Mouse (Mus musculus) heart, embryonic 13.5 days (tissue): ENCODE measurements around the gene Cdk5rap1. TPM values are rescaled to one million over a fixed set of nuclear protein-coding genes. Genes with fewer than 3 reads are reported as not detected.

ENCODE experiments used
- ATAC-seq: fragments of 200-750 bp; cut with Nextera tagmentation; 2 replicates; pipeline ENCODE4 v1.8.0; 2017; ENCODE audit warnings: moderate TSS enrichment; ENCODE audit not compliant: insufficient number of reproducible peaks, low FRiP score, low TSS enrichment; ENCODE audit errors: extremely low read depth
- H3K27ac ChIP-seq: fragments of 300-500 bp; sonication (generic); replicated peaks from 2 replicates; pipeline ENCODE4 v1.5.1; 2015; ENCODE audit warnings: moderate library complexity, mild to moderate bottlenecking, inconsistent platforms
- H3K27me3 ChIP-seq: fragments of 300-500 bp; sonication (generic); replicated peaks from 2 replicates; pipeline ENCODE4 v1.6.1; 2015; ENCODE audit warnings: mild to moderate bottlenecking, inconsistent platforms
- H3K36me3 ChIP-seq: fragments of 300-500 bp; sonication (generic); 2 replicates; pipeline ENCODE4 v1.6.1; 2015; ENCODE audit warnings: mild to moderate bottlenecking, inconsistent platforms
- H3K4me1 ChIP-seq: fragments of 300-500 bp; sonication (generic); 2 replicates; pipeline ENCODE4 v1.6.1; 2015; ENCODE audit warnings: inconsistent platforms
- H3K4me2 ChIP-seq: fragments of 300-500 bp; sonication (generic); 2 replicates; pipeline ENCODE4 v1.6.1; 2015; ENCODE audit warnings: inconsistent platforms, mild to moderate bottlenecking, moderate library complexity
- H3K4me3 ChIP-seq: fragments of 300-500 bp; sonication (generic); 2 replicates; pipeline ENCODE4 v1.5.1; 2015; ENCODE audit warnings: moderate library complexity, mild to moderate bottlenecking, inconsistent platforms
- H3K9ac ChIP-seq: fragments of 300-500 bp; sonication (generic); 2 replicates; pipeline ENCODE4 v1.6.1; 2015; ENCODE audit warnings: inconsistent platforms, mild to moderate bottlenecking, moderate library complexity
- H3K9me3 ChIP-seq: fragments of 300-500 bp; sonication (generic); 2 replicates; pipeline ENCODE4 v1.6.1; 2016; ENCODE audit warnings: inconsistent platforms
- WGBS: fragments of 180-500 bp; shearing (Covaris S2); methylation state at CpG from one replicate; pipeline ENCODE4 v1.1.7; 2015; ENCODE audit warnings: mixed read lengths; 5-methylcytosine and 5-hydroxymethylcytosine counted together
- polyA plus RNA-seq: library from polyadenylated mRNA; unstranded; fragments of >200 nt; fragmentation: Nextera tagmentation; extraction: Ambion mirVana; gene quantifications from 2 replicates; pipeline ENCODE4 v1.2.1, GENCODE M21; 2015

The Cdk5rap1 gene
- 13.2 and 15.7 TPM in 2 replicates for polyA plus RNA-seq

DNA sequence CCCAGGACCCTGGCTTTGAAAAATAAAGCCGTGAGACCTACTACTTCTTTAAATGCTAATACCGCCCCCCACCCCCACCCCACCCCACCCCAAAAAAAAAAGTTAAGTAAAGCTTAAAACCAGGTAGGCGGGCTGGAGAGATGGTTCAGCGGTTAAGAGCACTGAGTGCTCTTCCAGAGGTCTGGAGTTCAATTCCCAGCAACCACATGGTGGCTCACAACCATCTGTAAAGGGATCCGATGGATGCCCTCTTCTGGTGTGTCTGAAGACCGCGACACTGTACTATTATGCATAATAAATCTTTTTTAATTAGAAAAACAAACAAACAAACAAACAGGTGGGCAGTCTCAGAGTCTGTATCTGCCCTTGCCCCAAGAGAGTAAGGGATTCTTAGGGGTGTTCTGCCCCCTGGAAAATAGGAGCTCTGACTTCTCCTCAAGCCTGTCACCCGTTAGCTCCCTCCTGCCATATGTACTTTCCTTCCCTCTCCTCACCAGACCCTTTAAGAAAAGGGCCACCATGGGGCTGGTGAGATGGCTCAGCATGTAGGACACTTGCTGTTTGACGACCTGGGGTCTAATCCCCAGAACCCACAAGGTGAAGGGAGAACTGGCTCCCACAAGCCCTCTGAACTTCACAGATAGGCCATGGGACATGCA is at the start of gene Cdk5rap1:
TSS of gene Cdk5rap1 (minus strand) at position 169 of the 659 bp plus-strand sequence.
- peak within 1 kb of the TSS; percentile 98 for H3K9ac ChIP-seq

DNA sequence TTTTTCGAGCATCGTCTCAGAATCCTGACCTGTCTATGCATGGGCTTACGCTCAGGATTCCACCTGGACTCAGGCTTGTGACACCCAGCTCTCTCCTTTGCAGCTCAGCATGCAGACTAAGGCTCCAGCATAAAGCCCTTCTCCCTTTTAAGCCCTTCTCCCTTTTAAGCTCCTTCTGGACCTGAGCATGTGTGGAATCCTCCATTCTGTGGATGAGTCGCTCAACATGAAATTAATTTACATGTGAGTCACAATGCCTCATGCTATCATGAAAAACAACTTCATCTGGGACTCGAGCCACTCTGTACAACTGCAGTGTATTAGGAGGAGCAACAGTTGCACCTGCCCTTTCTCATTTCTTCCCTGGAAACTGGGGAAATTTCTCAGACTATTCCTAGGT is 49.4 kb upstream of the Cdk5rap1 start:
- no peaks in the 10 kb centered on the region for H3K36me3 ChIP-seq
- H3K4me3 ChIP-seq: no peak overlapping the region
- H3K9ac ChIP-seq: no peak overlapping the region
- peaks cover 3% of the 10 kb centered on the region; the same call in 1 of the 2 replicates for H3K9me3 ChIP-seq
- H3K4me1 ChIP-seq: peaks cover 13% of the 10 kb centered on the region; the same call in 1 of the 2 replicates
- H3K27me3 ChIP-seq: no peaks in the 10 kb centered on the region
- ATAC-seq: no peak
- 68% methylated on average over 5 of the region's 5 CpGs for WGBS
- no peak overlapping the region for H3K27ac ChIP-seq
- no peak overlapping the region for H3K4me2 ChIP-seq

More for the DNA sequence above, at the start of gene Cdk5rap1:
- ATAC-seq: no peak
- H3K27me3 ChIP-seq: no peaks in the 10 kb centered on the region
- WGBS: 13% methylated on average over 9 of the region's 9 CpGs
- peak within 1 kb of the TSS; percentile 96 for H3K27ac ChIP-seq
- H3K9me3 ChIP-seq: no peaks in the 10 kb centered on the region
- H3K4me1 ChIP-seq: peaks cover 24% of the 10 kb centered on the region
- H3K4me3 ChIP-seq: peak within 1 kb of the TSS; percentile 91
- H3K36me3 ChIP-seq: peaks cover 53% of the 10 kb centered on the region
- H3K4me2 ChIP-seq: peak within 1 kb of the TSS; percentile 85

DNA sequence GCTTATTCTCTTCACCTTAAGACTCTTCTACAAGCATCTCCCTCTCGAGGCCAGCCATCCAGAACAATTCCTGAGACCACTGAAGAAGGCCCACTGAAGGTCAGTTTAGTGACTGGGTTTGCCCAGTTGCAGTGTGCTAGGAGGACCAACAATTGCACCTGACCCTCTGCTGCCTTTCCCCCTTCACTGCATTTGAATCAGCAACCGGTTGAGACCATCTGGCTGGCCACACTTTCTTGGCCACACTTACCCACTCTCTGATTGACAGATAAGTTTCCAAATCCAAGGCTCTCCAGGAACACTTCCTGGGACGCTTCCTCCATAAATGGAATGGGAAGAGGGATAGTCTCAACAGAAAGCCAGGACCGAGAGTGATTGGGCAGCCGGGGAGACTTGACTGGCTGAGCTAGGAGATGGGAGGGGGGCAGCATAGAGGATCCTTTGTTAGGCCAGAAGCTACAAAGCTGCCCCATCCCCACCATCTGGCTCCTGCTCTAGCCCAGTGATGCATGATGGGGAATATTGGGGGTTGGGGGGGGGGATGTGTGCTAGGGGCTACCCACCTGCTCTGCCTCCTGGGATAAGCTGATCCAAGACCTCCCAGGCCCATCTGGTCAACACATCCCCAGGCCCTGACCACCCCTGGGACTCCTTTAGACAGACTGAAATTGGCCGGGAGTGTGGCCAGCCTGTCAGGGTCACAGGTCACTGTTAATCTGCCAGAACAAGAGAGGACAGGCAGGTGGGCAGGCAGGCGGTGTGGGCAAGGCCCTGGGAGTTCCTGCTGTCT is 48.3 kb upstream of the Cdk5rap1 start:
- Histone ChIP-seq H3K4me3 (no peak overlapping the region), H3K27me3 (no peaks in the 10 kb centered on the region), H3K27ac (no peak overlapping the region), H3K9ac (no peak overlapping the region), H3K4me1 (peaks cover 3% of the 10 kb centered on the region; the same call in 1 of the 2 replicates), H3K4me2 (no peak overlapping the region), H3K36me3 (no peaks in the 10 kb centered on the region), H3K9me3 (peaks cover 3% of the 10 kb centered on the region; the same call in 1 of the 2 replicates)
- ATAC-seq: no peak
- 48% methylated on average over 7 of the region's 7 CpGs for WGBS

DNA sequence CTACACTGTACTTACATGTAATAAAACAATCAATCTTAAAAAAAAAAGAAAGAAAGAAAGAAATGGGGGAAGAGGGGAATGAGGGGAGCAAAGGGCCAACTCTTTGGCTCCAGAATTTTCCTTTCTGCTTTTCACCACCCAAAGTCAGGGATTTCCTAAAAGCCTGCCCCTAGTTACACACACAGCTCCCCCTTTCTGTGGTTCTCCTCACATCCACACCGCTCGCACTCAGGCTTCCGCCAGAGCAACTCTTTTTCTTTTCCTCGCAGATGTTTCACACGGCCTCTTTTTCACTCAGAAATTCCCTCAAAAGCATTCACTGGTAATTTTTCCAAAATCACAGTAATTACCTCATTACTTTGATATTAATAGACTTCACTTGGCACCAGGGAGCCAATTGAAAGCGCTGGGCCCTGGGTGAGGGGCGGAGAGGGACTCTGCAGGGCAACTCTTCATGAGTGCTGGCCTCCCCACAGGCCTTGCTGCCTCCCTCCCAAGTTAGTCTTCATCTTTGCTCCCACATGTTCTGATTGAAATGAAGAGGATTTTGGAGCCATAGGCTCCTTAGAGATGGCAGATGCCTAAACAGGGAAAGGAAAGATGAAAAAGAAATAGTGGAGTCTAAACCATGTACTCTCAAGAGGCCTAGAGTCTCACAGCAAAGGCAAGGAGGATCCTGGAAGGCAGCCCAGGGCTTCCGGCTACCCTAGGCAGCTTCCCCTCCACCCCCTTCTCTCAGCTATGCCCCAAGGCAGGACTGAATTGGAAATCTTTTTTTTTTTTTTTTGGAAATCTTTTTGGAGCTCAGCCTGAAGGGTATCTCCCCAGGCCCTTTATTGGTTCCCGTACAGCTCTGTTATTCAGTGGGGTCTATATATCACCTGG is 47.1 kb upstream of the Cdk5rap1 start:
- Histone ChIP-seq H3K9ac (0 out of 2 replicates have a peak overlapping the region, but pooled peaks have one; percentile 6), H3K4me3 (no peak overlapping the region), H3K9me3 (no peaks in the 10 kb centered on the region), H3K36me3 (no peaks in the 10 kb centered on the region), H3K4me2 (no peak overlapping the region), H3K27me3 (no peaks in the 10 kb centered on the region), H3K27ac (no peak overlapping the region), H3K4me1 (no peaks in the 10 kb centered on the region)
- WGBS: 77% methylated on average over 9 of the region's 9 CpGs
- no peak for ATAC-seq

DNA sequence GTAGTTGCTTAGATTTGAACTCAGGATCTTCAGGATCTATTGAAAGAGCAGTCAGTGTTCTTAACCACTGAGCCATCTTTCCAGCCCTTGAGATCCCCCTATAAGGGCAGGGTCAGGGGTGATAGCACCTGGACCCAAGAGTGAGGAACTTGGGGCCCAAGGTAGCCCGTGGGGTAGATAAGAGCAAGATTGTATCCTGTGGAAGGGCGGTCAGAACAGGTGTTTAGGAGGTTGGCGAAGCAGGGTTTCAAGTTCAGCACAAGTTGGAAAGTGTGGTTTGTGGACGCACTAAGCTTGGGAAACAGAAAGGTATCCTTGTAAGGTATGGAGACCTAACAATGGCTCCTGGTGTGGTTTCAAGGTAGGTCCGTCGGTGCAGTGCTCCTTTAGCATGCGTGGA is 45.2 kb upstream of the Cdk5rap1 start:
- Histone ChIP-seq H3K4me3 (no peak overlapping the region), H3K27ac (no peak overlapping the region), H3K9me3 (no peaks in the 10 kb centered on the region), H3K27me3 (no peaks in the 10 kb centered on the region), H3K4me1 (no peaks in the 10 kb centered on the region), H3K9ac (no peak overlapping the region), H3K36me3 (no peaks in the 10 kb centered on the region), H3K4me2 (no peak overlapping the region)
- 84% methylated on average over 7 of the region's 7 CpGs for WGBS
- ATAC-seq: no peak

DNA sequence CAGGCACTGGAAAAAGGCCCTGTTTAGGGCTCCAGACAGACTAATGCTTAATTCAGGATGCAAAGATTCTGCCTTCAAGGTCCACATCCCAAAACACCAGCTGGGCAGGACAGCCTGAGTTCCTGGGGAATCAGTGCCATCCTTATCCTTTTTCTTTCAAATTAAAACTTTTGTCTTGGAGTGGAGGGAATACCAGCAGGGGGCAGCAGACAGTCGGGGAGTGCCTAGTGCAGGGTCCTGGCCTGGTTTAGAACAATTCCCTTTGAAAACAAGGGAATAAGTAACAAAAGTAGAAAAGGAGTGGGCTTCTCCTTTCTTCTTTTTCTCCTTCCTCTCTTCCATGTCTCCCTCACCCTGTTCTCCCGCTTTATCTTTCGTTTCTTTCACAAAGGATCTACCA is 44.3 kb upstream of the Cdk5rap1 start:
- H3K9ac ChIP-seq: no peak overlapping the region
- no peaks in the 10 kb centered on the region for H3K4me1 ChIP-seq
- H3K9me3 ChIP-seq: no peaks in the 10 kb centered on the region
- no peak overlapping the region for H3K27ac ChIP-seq
- ATAC-seq: no peak
- no peaks in the 10 kb centered on the region for H3K36me3 ChIP-seq
- H3K4me3 ChIP-seq: no peak overlapping the region
- no peaks in the 10 kb centered on the region for H3K27me3 ChIP-seq
- WGBS: 14% methylated on average over 3 of the region's 3 CpGs
- no peak overlapping the region for H3K4me2 ChIP-seq

DNA sequence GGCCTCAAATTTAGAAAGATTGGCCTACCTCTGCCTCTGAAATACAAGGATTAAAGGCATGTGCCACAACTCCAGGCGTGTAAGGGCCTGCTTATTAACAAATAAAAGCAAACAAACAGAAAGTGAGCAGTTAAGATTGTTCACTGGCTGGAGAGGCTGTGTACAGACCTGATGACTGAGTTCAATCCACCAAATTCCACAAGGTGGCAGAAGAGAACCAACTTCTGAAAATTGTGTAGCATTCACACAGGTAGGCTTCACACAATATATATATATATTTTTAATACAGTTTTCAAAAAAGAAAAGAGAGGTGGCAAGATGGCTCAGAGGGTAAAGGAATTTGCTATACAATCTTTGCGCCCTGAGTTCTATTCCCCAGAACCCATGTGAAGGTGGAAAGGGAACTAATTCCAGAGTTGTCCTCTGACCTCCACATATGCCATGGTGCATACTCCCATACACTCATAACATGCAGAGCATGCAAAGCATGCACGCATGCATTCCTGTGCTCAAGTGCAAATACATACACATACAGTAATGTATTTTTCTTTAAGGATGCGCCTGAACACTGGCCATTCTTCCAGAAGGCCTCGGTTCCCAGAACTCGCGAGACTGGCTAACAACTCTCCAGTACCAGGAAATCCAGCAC is 39.3 kb upstream of the Cdk5rap1 start:
- Histone ChIP-seq H3K4me2 (no peak overlapping the region), H3K9me3 (no peaks in the 10 kb centered on the region), H3K27ac (no peak overlapping the region), H3K36me3 (no peaks in the 10 kb centered on the region), H3K9ac (no peak overlapping the region), H3K27me3 (no peaks in the 10 kb centered on the region), H3K4me3 (no peak overlapping the region), H3K4me1 (peaks cover 18% of the 10 kb centered on the region)
- no peak for ATAC-seq
- 62% methylated on average over 7 of the region's 7 CpGs for WGBS

DNA sequence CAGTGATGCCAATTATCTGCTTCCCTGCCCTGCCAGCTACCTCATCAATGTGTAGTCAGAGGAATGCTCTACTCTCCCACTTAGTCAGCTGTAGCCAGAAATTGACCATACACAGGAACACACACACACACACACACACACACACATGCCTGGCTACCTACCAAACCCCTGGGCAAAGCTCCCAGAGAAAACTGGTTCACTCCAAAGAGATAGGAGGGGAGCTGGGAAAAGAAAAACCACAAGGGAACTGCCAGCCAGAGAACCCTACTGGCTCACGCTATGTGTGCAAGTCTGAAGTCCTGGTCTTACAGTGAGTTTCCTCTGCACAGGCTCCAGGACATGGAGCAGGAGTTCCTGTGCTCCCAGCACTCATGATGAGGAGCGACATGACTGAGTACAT is 37.5 kb upstream of the Cdk5rap1 start:
- H3K36me3 ChIP-seq: no peaks in the 10 kb centered on the region
- WGBS: 53% methylated on average over 2 of the region's 2 CpGs
- no peak overlapping the region for H3K9ac ChIP-seq
- no peak overlapping the region for H3K4me3 ChIP-seq
- no peaks in the 10 kb centered on the region for H3K9me3 ChIP-seq
- ATAC-seq: no peak
- H3K4me2 ChIP-seq: no peak overlapping the region
- H3K4me1 ChIP-seq: peaks cover 34% of the 10 kb centered on the region
- peak overlapping the region; percentile 20 for H3K27ac ChIP-seq
- H3K27me3 ChIP-seq: no peaks in the 10 kb centered on the region

DNA sequence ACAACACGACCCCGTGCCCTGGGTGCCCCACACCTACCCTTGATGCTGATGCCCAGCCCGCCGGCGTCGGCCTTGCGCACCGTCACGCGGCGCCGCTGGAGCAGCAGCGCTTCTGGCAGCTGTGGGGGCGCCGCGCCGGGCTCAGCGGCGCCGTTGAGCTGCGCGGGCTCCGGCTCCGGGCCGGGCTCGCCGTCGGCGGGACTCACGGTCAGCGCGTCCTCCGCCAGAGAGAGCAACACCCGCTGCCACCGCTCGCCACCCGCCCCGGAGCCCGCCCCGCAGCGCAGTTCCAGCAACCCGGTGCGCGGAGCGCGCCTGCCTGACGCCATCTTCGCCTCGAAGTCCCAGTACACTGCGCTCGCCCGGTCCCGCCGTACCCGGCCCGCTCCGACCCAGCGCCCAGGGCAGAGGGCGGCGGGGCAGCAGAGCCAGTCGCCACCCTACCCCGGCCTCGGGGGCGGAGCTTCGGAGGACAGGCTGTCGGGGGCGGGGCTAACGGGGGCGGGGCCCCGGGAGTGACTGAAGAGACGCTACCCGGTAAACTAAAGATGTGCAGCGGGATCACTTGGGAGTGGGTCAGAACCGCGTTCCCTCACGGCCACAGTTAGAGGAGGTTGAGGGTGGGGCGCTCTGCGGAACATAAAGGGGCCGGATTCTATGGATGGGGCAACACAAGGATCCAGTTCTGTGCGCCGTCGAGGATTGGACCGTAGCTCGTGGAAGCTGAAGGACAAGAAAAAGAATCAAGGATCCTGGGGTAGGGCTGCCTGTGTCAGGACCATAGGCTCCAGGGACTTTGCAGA is 35.0 kb upstream of the Cdk5rap1 start, which contains the start of gene Snta1:
TSS of gene Snta1 (minus strand) at position 457 of the 803 bp plus-strand sequence.
- H3K4me2 ChIP-seq: peak within 1 kb of the TSS; percentile 77
- no peaks in the 10 kb centered on the region for H3K9me3 ChIP-seq
- no peaks in the 10 kb centered on the region for H3K27me3 ChIP-seq
- peak within 1 kb of the TSS; percentile 88 for H3K9ac ChIP-seq
- H3K4me1 ChIP-seq: peaks cover 57% of the 10 kb centered on the region
- H3K4me3 ChIP-seq: peak within 1 kb of the TSS; percentile 68
- 2% methylated on average over 84 of the region's 84 CpGs for WGBS
- H3K27ac ChIP-seq: peak within 1 kb of the TSS; percentile 85
- no peaks in the 10 kb centered on the region for H3K36me3 ChIP-seq
- ATAC-seq: peak; percentile 93

DNA sequence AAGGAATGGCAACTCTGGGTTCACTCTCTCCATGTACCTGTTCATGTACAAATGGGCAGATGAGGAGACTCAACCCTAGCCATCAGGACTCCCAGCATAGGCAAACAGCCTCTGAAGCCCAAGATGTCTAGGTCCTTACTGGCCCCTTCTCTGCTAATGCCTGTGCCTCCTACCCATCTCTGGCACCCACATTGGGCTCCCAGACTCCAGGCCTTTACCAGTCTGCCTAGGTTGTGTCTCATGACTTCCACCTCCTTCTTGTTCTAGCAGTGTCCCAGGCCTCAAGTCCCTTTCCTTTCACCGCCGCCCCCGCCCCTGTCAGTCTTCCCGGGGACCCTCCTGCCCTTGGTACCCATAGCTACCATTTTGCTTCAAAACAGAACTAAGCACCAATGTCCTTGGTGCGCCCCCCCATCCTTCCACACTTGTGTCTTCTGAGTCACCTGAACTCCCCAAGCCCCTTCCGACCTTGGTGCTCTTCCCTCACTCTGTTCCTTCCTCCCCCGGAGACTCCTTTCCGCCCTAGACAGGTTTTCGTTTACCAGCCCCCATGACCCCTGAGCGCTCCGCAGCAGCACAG is 34.3 kb upstream of the Cdk5rap1 start:
- peak overlapping the region; percentile 88 for H3K9ac ChIP-seq
- 27% methylated on average over 11 of the region's 11 CpGs for WGBS
- no peaks in the 10 kb centered on the region for H3K9me3 ChIP-seq
- H3K4me2 ChIP-seq: peak overlapping the region; percentile 77
- H3K27me3 ChIP-seq: no peaks in the 10 kb centered on the region
- ATAC-seq: no peak
- H3K4me1 ChIP-seq: peaks cover 64% of the 10 kb centered on the region
- peak overlapping the region; percentile 85 for H3K27ac ChIP-seq
- H3K36me3 ChIP-seq: no peaks in the 10 kb centered on the region
- peak overlapping the region; percentile 68 for H3K4me3 ChIP-seq
